Mouse (Mus musculus) limb, embryonic 14.5 days (tissue): Measurements from ENCODE around the gene Iqce. TPM values are rescaled to one million over a fixed set of nuclear protein-coding genes. Genes with fewer than 3 reads are reported as not detected.

ENCODE experiments used
- ATAC-seq: fragments of 200-750 bp; cut with Nextera tagmentation; 2 replicates; pipeline ENCODE4 v1.8.0; 2017; ENCODE audit warnings: low read depth, moderate number of reproducible peaks, moderate TSS enrichment; ENCODE audit not compliant: low FRiP score
- DNase-seq: peaks from one replicate; pipeline ENCODE4 v3.0.0-alpha.2; 2015; ENCODE audit warnings: low spot score
- H3K27ac ChIP-seq: fragments of 300-500 bp; sonication (generic); replicated peaks from 2 replicates; pipeline ENCODE4 v1.5.1; 2014; ENCODE audit warnings: low read depth, mild to moderate bottlenecking, low read length, moderate library complexity, mixed read lengths
- H3K27me3 ChIP-seq: fragments of 300-500 bp; sonication (generic); 2 replicates; pipeline ENCODE4 v1.6.1; 2014; ENCODE audit warnings: low read length, mixed read lengths; ENCODE audit not compliant: control insufficient read depth, insufficient read depth
- H3K36me3 ChIP-seq: fragments of 300-500 bp; sonication (generic); 2 replicates; pipeline ENCODE4 v1.6.1; 2014; ENCODE audit warnings: mild to moderate bottlenecking, low read length, moderate library complexity, mixed read lengths; ENCODE audit not compliant: control insufficient read depth, insufficient read depth
- H3K4me1 ChIP-seq: fragments of 300-500 bp; sonication (generic); 2 replicates; pipeline ENCODE4 v1.6.1; 2014; ENCODE audit warnings: antibody characterized with exemption, low read length, mixed read lengths; ENCODE audit not compliant: control insufficient read depth, insufficient read depth
- H3K4me2 ChIP-seq: fragments of 300-500 bp; sonication (generic); replicated peaks from 2 replicates; pipeline ENCODE4 v1.6.1; 2014; ENCODE audit warnings: low read depth, mild to moderate bottlenecking, low read length, moderate library complexity; ENCODE audit not compliant: severe bottlenecking
- H3K4me3 ChIP-seq: fragments of 300-500 bp; sonication (generic); replicated peaks from 2 replicates; pipeline ENCODE4 v1.5.1; 2014; ENCODE audit warnings: low read length
- H3K9ac ChIP-seq: fragments of 300-500 bp; sonication (generic); 2 replicates; pipeline ENCODE4 v1.6.1; 2014; ENCODE audit warnings: mild to moderate bottlenecking, low read depth, low read length, moderate library complexity; ENCODE audit not compliant: severe bottlenecking
- H3K9me3 ChIP-seq: fragments of 300-500 bp; sonication (generic); 2 replicates; pipeline ENCODE4 v1.6.1; 2016; ENCODE audit warnings: low read length; ENCODE audit not compliant: control insufficient read depth
- POLR2A ChIP-seq: fragments of 200-500 bp; IDR thresholded peaks from 2 replicates; pipeline ENCODE4 v1.8.0; 2012; ENCODE audit warnings: inconsistent platforms, mild to moderate bottlenecking, moderate library complexity, borderline replicate concordance; ENCODE audit not compliant: insufficient read depth, insufficient read length; ENCODE audit errors: extremely low read depth
- WGBS: fragments of 180-500 bp; shearing (Covaris S2); extraction: QIAGEN DNeasy Blood & Tissue Kit; methylation state at CpG from one replicate; pipeline ENCODE4 v1.1.7; 2014; 5-methylcytosine and 5-hydroxymethylcytosine counted together
- polyA plus RNA-seq, 2 experiments: library from polyadenylated mRNA; depleted of rRNA in 1 of 2; stranded (reverse) in 1 of 2; unstranded in 1 of 2; fragments of >200 nt; fragmentation: Nextera tagmentation in 1 of 2; extraction: Ambion mirVana in 1 of 2; gene quantifications; 2 replicates each; pipeline versions ENCODE4 v1.2.1 to v1.2.3; 2012 to 2014

Gene Iqce
- polyA plus RNA-seq, 2 experiments: 23.4 to 38.3 TPM

DNA sequence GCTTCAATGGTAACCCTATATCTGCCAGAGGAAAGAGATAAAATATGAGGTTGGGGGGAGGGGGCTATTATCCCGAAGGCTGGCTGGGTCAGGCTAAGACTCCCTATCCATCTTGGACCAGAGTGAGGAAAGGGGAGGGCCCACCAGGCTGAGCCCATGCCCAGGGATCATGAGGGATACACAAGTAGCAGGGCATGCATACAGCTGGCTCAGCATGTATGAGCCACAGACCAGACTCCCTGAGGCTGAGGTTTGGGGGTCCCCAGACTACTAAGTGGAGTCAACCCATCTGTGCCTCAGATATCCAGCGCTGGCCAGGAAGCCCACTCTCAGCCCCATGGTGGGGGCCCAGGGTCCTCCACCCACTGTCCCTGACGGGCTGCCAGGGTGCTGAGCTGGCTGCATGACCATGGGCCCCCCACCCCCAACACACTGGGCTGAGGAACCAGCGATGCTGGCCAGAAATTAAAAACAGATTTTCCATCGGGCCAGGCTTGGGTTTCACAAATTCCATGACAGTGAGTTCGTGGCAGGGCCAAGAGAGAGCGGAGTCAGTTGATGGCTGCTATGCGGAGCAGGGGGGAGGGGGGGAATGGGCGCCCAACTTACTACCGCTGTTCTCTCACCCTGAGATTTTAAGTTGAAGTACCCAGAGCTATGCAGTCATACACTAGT is 60.8 kb downstream of the Iqce start:
- Histone ChIP-seq H3K4me1 (peaks cover 26% of the 10 kb centered on the region), H3K9me3 (no peaks in the 10 kb centered on the region), H3K36me3 (peaks cover 59% of the 10 kb centered on the region), H3K27me3 (no peaks in the 10 kb centered on the region), H3K27ac (peak overlapping the region; percentile 83), H3K4me3 (0 out of 2 replicates have a peak overlapping the region, but pooled peaks have one; percentile 7), H3K4me2 (peak overlapping the region; percentile 42), H3K9ac (peak overlapping the region; percentile 21; the same call in 1 of the 2 replicates)
- TF ChIP-seq POLR2A: no peak
- 13% methylated on average over 10 of the region's 10 CpGs for WGBS
- ATAC-seq (peak; percentile 81), DNase-seq (peak; percentile 86)

DNA sequence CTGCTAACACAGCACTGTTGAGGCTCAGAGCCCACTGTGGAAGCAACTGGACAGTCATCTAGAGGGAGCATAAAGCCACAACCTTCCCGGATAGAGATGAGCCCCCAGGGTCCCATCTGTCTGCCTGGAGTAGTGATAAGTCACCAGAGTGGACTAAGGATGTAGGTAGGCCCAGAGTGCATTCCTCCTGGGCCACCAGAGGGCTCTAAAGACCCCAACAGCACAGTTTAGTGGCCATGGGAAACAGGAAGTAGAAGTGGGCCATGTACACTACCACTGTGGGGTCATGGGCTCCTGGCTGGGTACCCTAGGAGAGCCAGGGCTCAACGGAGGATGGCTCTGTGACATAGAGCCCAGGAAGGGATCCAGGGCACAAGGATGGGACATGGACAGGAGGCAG is 61.4 kb downstream of the Iqce start:
- Histone ChIP-seq H3K4me3 (no peak overlapping the region), H3K27ac (peak overlapping the region; percentile 83), H3K27me3 (no peaks in the 10 kb centered on the region), H3K36me3 (peaks cover 54% of the 10 kb centered on the region), H3K9ac (no peak overlapping the region), H3K4me2 (peak overlapping the region; percentile 42; the same call in 1 of the 2 replicates), H3K9me3 (no peaks in the 10 kb centered on the region), H3K4me1 (peaks cover 23% of the 10 kb centered on the region)
- TF ChIP-seq POLR2A: no peak
- ATAC-seq: no peak
- 71% methylated on average over 2 of the region's 2 CpGs for WGBS
- no peak for DNase-seq

DNA sequence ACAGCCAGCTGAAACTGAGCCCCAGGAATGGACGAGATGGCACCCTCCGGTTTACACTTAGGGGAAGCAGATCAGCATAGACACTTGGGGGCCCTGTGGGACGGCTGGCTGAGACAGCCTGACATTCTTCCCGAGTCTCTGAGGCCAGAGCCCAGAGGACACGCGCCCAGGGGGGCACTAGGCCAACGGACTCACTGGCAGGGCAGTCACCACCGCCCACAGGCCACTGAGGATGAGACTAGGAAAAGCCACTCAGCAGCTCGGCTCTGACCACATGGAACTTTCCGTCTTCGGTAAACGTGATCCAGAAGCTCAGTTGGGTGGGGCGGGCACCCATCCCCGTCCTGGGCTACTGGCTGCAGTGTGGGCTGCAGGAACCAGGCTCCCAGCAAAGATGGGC is 62.3 kb downstream of the Iqce start:
- Histone ChIP-seq H3K4me2 (no peak overlapping the region), H3K4me1 (peaks cover 23% of the 10 kb centered on the region), H3K36me3 (peaks cover 54% of the 10 kb centered on the region), H3K27me3 (no peaks in the 10 kb centered on the region), H3K27ac (no peak overlapping the region), H3K9ac (no peak overlapping the region), H3K9me3 (no peaks in the 10 kb centered on the region), H3K4me3 (no peak overlapping the region)
- WGBS: 79% methylated on average over 14 of the region's 14 CpGs
- no peak for TF ChIP-seq POLR2A
- no peak for DNase-seq
- ATAC-seq: no peak

DNA sequence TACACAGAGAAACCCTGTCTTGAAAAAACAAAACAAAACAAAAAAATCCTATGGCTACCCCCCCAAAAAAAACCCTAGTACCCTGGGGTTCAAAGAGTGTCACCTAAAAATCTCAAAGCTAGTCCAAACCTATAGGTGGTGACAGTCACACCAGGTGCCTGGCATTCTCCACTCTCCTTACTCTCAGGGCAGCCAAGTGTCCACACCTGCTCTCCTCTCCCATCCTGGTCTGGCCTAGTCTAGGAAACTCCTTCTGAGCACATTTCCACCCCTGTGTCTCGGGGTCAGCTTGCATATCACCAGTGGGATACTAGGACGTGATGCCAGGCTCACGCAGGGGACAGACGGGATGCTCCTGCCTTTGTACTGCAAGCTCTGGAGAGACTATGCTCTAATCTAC is 62.9 kb downstream of the Iqce start:
- no peak overlapping the region for H3K27ac ChIP-seq
- H3K27me3 ChIP-seq: no peaks in the 10 kb centered on the region
- H3K4me1 ChIP-seq: peaks cover 23% of the 10 kb centered on the region
- ATAC-seq (no peak), DNase-seq (no peak)
- no peaks in the 10 kb centered on the region for H3K9me3 ChIP-seq
- H3K36me3 ChIP-seq: peaks cover 54% of the 10 kb centered on the region
- no peak overlapping the region for H3K4me3 ChIP-seq
- WGBS: 95% methylated on average over 4 of the region's 4 CpGs
- no peak overlapping the region for H3K4me2 ChIP-seq
- no peak for TF ChIP-seq POLR2A
- H3K9ac ChIP-seq: no peak overlapping the region

DNA sequence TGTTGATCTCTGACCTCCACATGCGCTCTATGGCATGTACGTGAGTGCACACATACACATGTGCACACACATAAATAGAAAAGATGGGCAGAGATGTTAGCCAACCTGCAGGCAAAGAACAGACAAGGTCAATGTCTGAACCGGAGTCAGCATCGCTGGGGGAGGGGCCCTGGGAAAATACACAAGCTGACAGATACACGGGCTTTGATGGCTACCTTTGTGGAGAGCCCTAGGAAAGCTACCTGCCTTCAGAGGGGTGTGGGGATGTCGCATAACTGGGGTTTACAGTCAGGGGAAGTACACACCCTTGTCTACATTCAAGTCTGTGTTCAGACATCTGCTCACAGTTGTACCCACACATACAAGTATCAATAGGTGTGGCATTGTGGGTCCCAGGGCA is 63.7 kb downstream of the Iqce start:
- Histone ChIP-seq H3K36me3 (peaks cover 56% of the 10 kb centered on the region), H3K4me2 (no peak overlapping the region), H3K4me1 (peaks cover 23% of the 10 kb centered on the region), H3K4me3 (no peak overlapping the region), H3K9ac (no peak overlapping the region), H3K27ac (no peak overlapping the region), H3K9me3 (no peaks in the 10 kb centered on the region), H3K27me3 (no peaks in the 10 kb centered on the region)
- WGBS: 90% methylated on average over 6 of the region's 6 CpGs
- ATAC-seq (no peak), DNase-seq (no peak)
- no peak for TF ChIP-seq POLR2A

DNA sequence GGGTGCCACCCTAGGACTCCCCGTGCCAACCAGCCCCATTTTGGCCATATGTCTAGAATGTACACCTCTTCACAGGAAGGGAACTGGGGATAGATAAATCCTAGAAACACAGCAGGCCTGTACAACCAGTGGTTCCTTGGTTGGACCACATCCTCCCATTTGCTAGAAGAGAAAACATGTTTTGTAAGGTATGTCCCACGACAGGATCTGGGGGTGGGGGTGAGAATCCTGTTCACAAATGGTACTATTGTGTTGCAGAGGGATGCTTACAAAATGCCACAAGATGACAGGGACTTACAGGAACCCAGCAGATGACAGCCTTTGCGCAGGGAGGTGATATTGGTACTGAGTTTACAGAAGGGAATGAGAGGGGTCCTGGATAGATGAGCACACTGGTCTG is 64.2 kb downstream of the Iqce start:
- no peak overlapping the region for H3K9ac ChIP-seq
- H3K27me3 ChIP-seq: no peaks in the 10 kb centered on the region
- 91% methylated on average over 3 of the region's 3 CpGs for WGBS
- no peak overlapping the region for H3K27ac ChIP-seq
- H3K4me2 ChIP-seq: no peak overlapping the region
- H3K9me3 ChIP-seq: no peaks in the 10 kb centered on the region
- no peak for TF ChIP-seq POLR2A
- no peak for DNase-seq
- no peak for ATAC-seq
- peaks cover 61% of the 10 kb centered on the region for H3K36me3 ChIP-seq
- peaks cover 23% of the 10 kb centered on the region for H3K4me1 ChIP-seq
- no peak overlapping the region for H3K4me3 ChIP-seq
